Mouse (Mus musculus) lung, adult 2 months (tissue): ENCODE data around the gene Lbx2.

ENCODE experiments used
- CTCF ChIP-seq: fragments of 200-500 bp; IDR thresholded peaks from 2 replicates; pipeline ENCODE4 v1.5.1; 2011; ENCODE audit warnings: mild to moderate bottlenecking, low read length, control low read depth; ENCODE audit not compliant: insufficient read depth
- POLR2A ChIP-seq: fragments of 200-500 bp; IDR thresholded peaks from 2 replicates; pipeline ENCODE4 v1.6.1; 2011; ENCODE audit warnings: low read depth, mild to moderate bottlenecking, control low read depth, low read length, borderline replicate concordance; ENCODE audit errors: extremely low read depth

- TF ChIP-seq CTCF (no peak), POLR2A (no peak)
Measured at GRCm38 (mm10) chr6:83080210-83080609, 6.0 kb upstream of the Lbx2 start.
